Mouse (Mus musculus): Measurements from ENCODE around the gene Rnase2b. TPM values are rescaled to one million over a fixed set of nuclear protein-coding genes. Genes with fewer than 3 reads are reported as not detected.

The Rnase2b gene
- polyA plus RNA-seq, 1 experiment: not detected

GRCm38 (mm10) chr14:51129624-51129975 lies 32.5 kb upstream of the Rnase2b start:
- DNase-seq: no peak
- H3K27ac ChIP-seq (ENCODE audit: control insufficient read depth, insufficient read depth, low read length): no peak overlapping the region
- WGBS: 52% methylated on average over 4 of the region's 4 CpGs
- no peaks in the 10 kb centered on the region for H3K36me3 ChIP-seq (ENCODE audit: control insufficient read depth, insufficient read depth, low read length)
- H3K4me1 ChIP-seq (replicated peaks; ENCODE audit: control insufficient read depth, insufficient read depth, low read length): peaks cover 4% of the 10 kb centered on the region; the same call in 1 of the 2 replicates
- H3K4me3 ChIP-seq (ENCODE audit: control insufficient read depth, insufficient read depth, low read length): no peak overlapping the region
- H3K27me3 ChIP-seq (ENCODE audit: control insufficient read depth, insufficient read depth, low read length): no peaks in the 10 kb centered on the region
- no peak for TF ChIP-seq POLR2A (IDR thresholded peaks at IDR 0.05; ENCODE audit: control insufficient read depth, extremely low read depth, insufficient read depth, low read length, poor library complexity)
- TF ChIP-seq CTCF (IDR thresholded peaks at IDR 0.05; ENCODE audit: borderline replicate concordance, control insufficient read depth, extremely low read depth, insufficient read depth, low read length, poor library complexity): no peak

DNA sequence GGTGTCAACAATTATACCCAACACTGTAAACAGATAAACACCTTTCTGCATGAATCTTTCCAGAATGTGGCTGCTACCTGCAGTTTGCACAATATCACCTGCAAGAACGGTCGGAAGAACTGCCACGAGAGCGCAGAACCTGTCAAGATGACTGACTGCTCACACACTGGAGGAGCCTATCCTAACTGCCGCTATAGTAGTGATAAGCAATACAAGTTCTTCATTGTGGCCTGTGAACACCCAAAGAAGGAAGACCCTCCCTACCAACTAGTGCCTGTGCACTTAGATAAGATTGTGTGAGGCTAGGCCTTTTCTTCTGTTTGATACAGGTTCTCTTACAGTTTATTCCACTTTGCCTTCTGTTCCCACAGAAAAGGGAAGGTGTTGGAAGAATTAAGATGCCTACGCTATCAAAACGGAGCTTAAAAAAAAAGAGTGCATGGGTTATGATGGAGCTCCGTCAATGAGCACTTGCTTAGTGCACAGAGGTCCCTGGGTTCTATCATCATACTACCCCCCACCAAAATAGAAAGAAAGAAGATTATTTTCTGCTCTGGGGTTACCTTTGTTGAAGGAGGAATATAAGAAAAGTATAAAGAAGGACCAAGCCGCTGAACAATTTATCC lies 31.6 kb upstream of the Rnase2b start:
- no peaks in the 10 kb centered on the region for H3K27me3 ChIP-seq (ENCODE audit: control insufficient read depth, insufficient read depth, low read length)
- no peak overlapping the region for H3K27ac ChIP-seq (ENCODE audit: control insufficient read depth, insufficient read depth, low read length)
- H3K36me3 ChIP-seq (ENCODE audit: control insufficient read depth, insufficient read depth, low read length): no peaks in the 10 kb centered on the region
- TF ChIP-seq POLR2A (IDR thresholded peaks at IDR 0.05; ENCODE audit: control insufficient read depth, extremely low read depth, insufficient read depth, low read length, poor library complexity) (no peak), CTCF (IDR thresholded peaks at IDR 0.05; ENCODE audit: borderline replicate concordance, control insufficient read depth, extremely low read depth, insufficient read depth, low read length, poor library complexity) (no peak)
- H3K4me1 ChIP-seq (replicated peaks; ENCODE audit: control insufficient read depth, insufficient read depth, low read length): peaks cover 4% of the 10 kb centered on the region; the same call in 1 of the 2 replicates
- no peak for DNase-seq
- WGBS: 60% methylated on average over 9 of the region's 9 CpGs
- H3K4me3 ChIP-seq (ENCODE audit: control insufficient read depth, insufficient read depth, low read length): no peak overlapping the region

- Histone ChIP-seq H3K27me3 (ENCODE audit: control insufficient read depth, insufficient read depth, low read length) (no peaks in the 10 kb centered on the region), H3K27ac (ENCODE audit: control insufficient read depth, insufficient read depth, low read length) (no peak overlapping the region), H3K4me3 (ENCODE audit: control insufficient read depth, insufficient read depth, low read length) (no peak overlapping the region), H3K36me3 (ENCODE audit: control insufficient read depth, insufficient read depth, low read length) (no peaks in the 10 kb centered on the region), H3K4me1 (replicated peaks; ENCODE audit: control insufficient read depth, insufficient read depth, low read length) (peaks cover 4% of the 10 kb centered on the region; the same call in 1 of the 2 replicates)
- TF ChIP-seq CTCF (IDR thresholded peaks at IDR 0.05; ENCODE audit: borderline replicate concordance, control insufficient read depth, extremely low read depth, insufficient read depth, low read length, poor library complexity) (no peak), POLR2A (IDR thresholded peaks at IDR 0.05; ENCODE audit: control insufficient read depth, extremely low read depth, insufficient read depth, low read length, poor library complexity) (no peak)
- no peak for DNase-seq
- WGBS: 86% methylated on average over 7 of the region's 7 CpGs
Observed at GRCm38 (mm10) chr14:51131086-51131815, 30.8 kb upstream of the Rnase2b start.

GRCm38 (mm10) chr14:51132372-51132771 lies 29.7 kb upstream of the Rnase2b start:
- Histone ChIP-seq H3K36me3 (ENCODE audit: control insufficient read depth, insufficient read depth, low read length) (no peaks in the 10 kb centered on the region), H3K27ac (ENCODE audit: control insufficient read depth, insufficient read depth, low read length) (no peak overlapping the region), H3K4me3 (ENCODE audit: control insufficient read depth, insufficient read depth, low read length) (no peak overlapping the region), H3K4me1 (replicated peaks; ENCODE audit: control insufficient read depth, insufficient read depth, low read length) (peaks cover 4% of the 10 kb centered on the region; the same call in 1 of the 2 replicates), H3K27me3 (ENCODE audit: control insufficient read depth, insufficient read depth, low read length) (no peaks in the 10 kb centered on the region)
- no peak for TF ChIP-seq CTCF (IDR thresholded peaks at IDR 0.05; ENCODE audit: borderline replicate concordance, control insufficient read depth, extremely low read depth, insufficient read depth, low read length, poor library complexity)
- no peak for TF ChIP-seq POLR2A (IDR thresholded peaks at IDR 0.05; ENCODE audit: control insufficient read depth, extremely low read depth, insufficient read depth, low read length, poor library complexity)
- WGBS: 87% methylated on average over 4 of the region's 4 CpGs
- no peak for DNase-seq

DNA sequence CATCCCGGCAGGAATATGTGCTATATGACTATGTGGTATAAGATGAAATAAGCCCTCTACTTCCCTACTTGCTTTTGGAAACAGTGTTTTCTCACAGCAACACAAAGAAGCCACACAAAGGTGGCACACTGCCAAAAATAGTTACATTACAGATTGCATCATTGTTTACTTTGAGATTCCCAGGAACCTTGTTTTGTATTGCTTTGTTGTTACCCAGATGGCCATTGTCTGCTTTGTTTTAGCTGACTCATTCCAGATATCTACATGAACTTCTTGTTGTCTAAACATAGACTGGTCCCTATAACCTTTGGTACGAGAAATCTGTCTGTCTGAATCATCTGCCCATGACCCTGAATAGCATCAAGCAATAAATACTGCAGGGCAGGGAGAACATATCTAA lies 21.7 kb upstream of the Rnase2b start:
- TF ChIP-seq CTCF (IDR thresholded peaks at IDR 0.05; ENCODE audit: borderline replicate concordance, control insufficient read depth, extremely low read depth, insufficient read depth, low read length, poor library complexity) (no peak), POLR2A (IDR thresholded peaks at IDR 0.05; ENCODE audit: control insufficient read depth, extremely low read depth, insufficient read depth, low read length, poor library complexity) (no peak)
- 81% methylated on average over 2 of the region's 2 CpGs for WGBS
- Histone ChIP-seq H3K36me3 (ENCODE audit: control insufficient read depth, insufficient read depth, low read length) (no peaks in the 10 kb centered on the region), H3K4me3 (ENCODE audit: control insufficient read depth, insufficient read depth, low read length) (no peak overlapping the region), H3K27me3 (ENCODE audit: control insufficient read depth, insufficient read depth, low read length) (no peaks in the 10 kb centered on the region), H3K4me1 (replicated peaks; ENCODE audit: control insufficient read depth, insufficient read depth, low read length) (no peaks in the 10 kb centered on the region), H3K27ac (ENCODE audit: control insufficient read depth, insufficient read depth, low read length) (no peak overlapping the region)
- no peak for DNase-seq

- DNase-seq: no peak
- whole genome bisulfite sequencing: 88% methylated on average over 4 of the region's 4 CpGs
- no peak overlapping the region for H3K4me3 ChIP-seq (ENCODE audit: control insufficient read depth, insufficient read depth, low read length)
- no peaks in the 10 kb centered on the region for H3K27me3 ChIP-seq (ENCODE audit: control insufficient read depth, insufficient read depth, low read length)
- H3K4me1 ChIP-seq (replicated peaks; ENCODE audit: control insufficient read depth, insufficient read depth, low read length): no peaks in the 10 kb centered on the region
- TF ChIP-seq CTCF (IDR thresholded peaks at IDR 0.05; ENCODE audit: borderline replicate concordance, control insufficient read depth, extremely low read depth, insufficient read depth, low read length, poor library complexity) (no peak), POLR2A (IDR thresholded peaks at IDR 0.05; ENCODE audit: control insufficient read depth, extremely low read depth, insufficient read depth, low read length, poor library complexity) (no peak)
- H3K27ac ChIP-seq (ENCODE audit: control insufficient read depth, insufficient read depth, low read length): no peak overlapping the region
- no peaks in the 10 kb centered on the region for H3K36me3 ChIP-seq (ENCODE audit: control insufficient read depth, insufficient read depth, low read length)
Observed at GRCm38 (mm10) chr14:51142119-51142518, 19.9 kb upstream of the Rnase2b start.
